Mouse (Mus musculus) ovary, adult 18-20 months (tissue): ENCODE data around the gene Srrm1.
"Not testable (repeated sequence)": the region's sequence is repeated elsewhere in the genome, so short reads cannot be mapped to it uniquely, and the experiment has no call there.

Experiments used
- DNase-seq: peaks from one replicate; pipeline ENCODE4 v3.0.0; 2022; ENCODE audit warnings: low spot score, mixed read lengths

Gene Srrm1

GRCm38 (mm10) chr4:135353066-135353793 is at the start of gene Srrm1:
TSS of gene Srrm1 (minus strand) at chr4:135353321.
- peak; percentile 99 for DNase-seq

GRCm38 (mm10) chr4:135401881-135402280 is 48.8 kb upstream of the Srrm1 start:
- no peak for DNase-seq

GRCm38 (mm10) chr4:135397991-135398390 is 44.9 kb upstream of the Srrm1 start, which contains the start of gene Ncmap:
TSS of gene Ncmap (minus strand) at chr4:135398227.
- DNase-seq: no peak

- DNase-seq: no peak
These were observed 44.4 kb upstream of the Srrm1 start for GRCm38 (mm10) chr4:135397551-135397950.

- no peak for DNase-seq
These were observed 43.2 kb upstream of the Srrm1 start for GRCm38 (mm10) chr4:135396303-135396702.

GRCm38 (mm10) chr4:135395375-135395774 is 42.3 kb upstream of the Srrm1 start:
- no peak for DNase-seq

GRCm38 (mm10) chr4:135394666-135395065 is 41.5 kb upstream of the Srrm1 start:
- no peak for DNase-seq

GRCm38 (mm10) chr4:135393381-135393780 is 40.3 kb upstream of the Srrm1 start:
- DNase-seq: no peak

GRCm38 (mm10) chr4:135392801-135393200 is 39.7 kb upstream of the Srrm1 start:
- DNase-seq: no peak

GRCm38 (mm10) chr4:135391014-135391413 is 37.9 kb upstream of the Srrm1 start:
- DNase-seq: no peak

GRCm38 (mm10) chr4:135385614-135386013 is 32.5 kb upstream of the Srrm1 start:
- no peak for DNase-seq

GRCm38 (mm10) chr4:135382316-135382715 is 29.2 kb upstream of the Srrm1 start:
- DNase-seq: no peak

- DNase-seq: no peak
These were observed 28.2 kb upstream of the Srrm1 start for GRCm38 (mm10) chr4:135381355-135381754.

- no peak for DNase-seq
These were observed 24.1 kb upstream of the Srrm1 start for GRCm38 (mm10) chr4:135377241-135377640.

GRCm38 (mm10) chr4:135375444-135375843 is 22.3 kb upstream of the Srrm1 start:
- DNase-seq: no peak

GRCm38 (mm10) chr4:135373299-135373698 is 20.2 kb upstream of the Srrm1 start:
- no peak for DNase-seq

- no peak for DNase-seq
These were observed 17.3 kb upstream of the Srrm1 start for GRCm38 (mm10) chr4:135370372-135370771.

- no peak for DNase-seq
These were observed 9.7 kb upstream of the Srrm1 start for GRCm38 (mm10) chr4:135362828-135363227.

- no peak for DNase-seq
These were observed 8.6 kb upstream of the Srrm1 start for GRCm38 (mm10) chr4:135361722-135362121.

- no peak for DNase-seq
These were observed 5.6 kb upstream of the Srrm1 start for GRCm38 (mm10) chr4:135358736-135359135.

GRCm38 (mm10) chr4:135357221-135357920 is 4.2 kb upstream of the Srrm1 start:
- no peak for DNase-seq

GRCm38 (mm10) chr4:135355886-135356550 is 2.9 kb upstream of the Srrm1 start:
- DNase-seq: no peak

- DNase-seq: not testable (repeated sequence)
These were observed 1.6 kb upstream of the Srrm1 start for GRCm38 (mm10) chr4:135354751-135355150.
